Mouse (Mus musculus): ENCODE data around the gene Cog8.

GRCm38 (mm10) chr8:107036626-107037025 lies 19.9 kb downstream of the Cog8 start:
- no peak for TF ChIP-seq CTCF (IDR thresholded peaks at IDR 0.05)
- no peak for TF ChIP-seq EP300 (IDR thresholded peaks at IDR 0.05)

All from lung, postnatal 0 days (tissue).